Mouse (Mus musculus): Measurements from ENCODE around the gene Cdk11b. TPM values are rescaled to one million over a fixed set of nuclear protein-coding genes. Genes with fewer than 3 reads are reported as not detected.

The Cdk11b gene
- polyA plus RNA-seq, 1 experiment from 2014 or later: 56.3 TPM

DNA sequence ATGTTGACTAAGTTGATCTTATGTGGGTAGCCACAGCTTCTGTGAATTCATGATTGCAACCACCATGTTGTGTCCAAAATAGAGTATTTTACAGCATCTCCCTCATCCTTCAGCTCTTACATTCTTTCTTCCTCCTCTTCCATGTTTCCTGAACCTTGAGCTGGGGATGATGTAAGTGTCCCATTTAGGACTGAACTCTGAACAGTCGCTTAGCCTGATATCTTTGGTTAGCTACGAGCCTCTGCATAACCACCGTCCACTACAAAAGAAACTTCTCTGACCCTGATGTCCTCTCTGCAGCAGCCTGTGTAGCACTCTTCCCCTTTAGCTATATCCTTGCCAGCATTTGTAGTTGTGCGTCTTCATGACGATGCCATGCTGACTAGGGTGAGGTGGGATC is 21.1 kb downstream of the Cdk11b start:
- Histone ChIP-seq H3K27me3 (ENCODE audit: insufficient read depth, low read length) (no peaks in the 10 kb centered on the region), H3K4me2 (no peak overlapping the region), H3K4me3 (ENCODE audit: low read depth, low read length) (no peak overlapping the region), H3K27ac (ENCODE audit: low read depth) (no peak overlapping the region), H3K36me3 (ENCODE audit: insufficient read depth) (peaks cover 91% of the 10 kb centered on the region), H3K9me3 (ENCODE audit: low read depth, low read length) (no peaks in the 10 kb centered on the region), H3K9ac (no peak overlapping the region), H3K4me1 (ENCODE audit: insufficient read depth) (no peaks in the 10 kb centered on the region)
- TF ChIP-seq CTCF (IDR thresholded peaks at IDR 0.05; ENCODE audit: low read depth): no peak
- DNase-seq (no peak), ATAC-seq (ENCODE audit: insufficient read depth) (no peak)
- WGBS: 92% methylated on average over 5 of the region's 5 CpGs

DNA sequence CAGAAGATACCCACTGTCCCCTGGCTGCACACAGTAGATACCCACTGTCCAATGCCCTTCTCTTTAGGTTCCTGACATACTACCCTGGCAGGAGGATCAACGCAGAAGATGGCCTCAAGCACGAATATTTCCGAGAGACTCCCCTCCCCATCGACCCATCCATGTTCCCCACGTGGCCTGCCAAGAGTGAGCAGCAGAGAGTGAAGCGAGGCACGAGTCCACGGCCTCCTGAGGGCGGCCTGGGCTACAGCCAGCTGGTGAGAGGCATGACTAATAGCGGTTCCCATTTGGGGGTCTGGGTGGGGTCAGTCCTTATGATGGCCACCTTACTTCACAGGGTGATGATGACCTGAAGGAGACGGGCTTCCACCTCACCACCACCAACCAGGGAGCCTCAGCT is 24.7 kb downstream of the Cdk11b start:
- H3K4me3 ChIP-seq (ENCODE audit: low read depth, low read length): no peak overlapping the region
- H3K4me1 ChIP-seq (ENCODE audit: insufficient read depth): peaks cover 4% of the 10 kb centered on the region; the same call in 1 of the 2 replicates
- no peak for DNase-seq
- no peak overlapping the region for H3K27ac ChIP-seq (ENCODE audit: low read depth)
- H3K9me3 ChIP-seq (ENCODE audit: low read depth, low read length): no peaks in the 10 kb centered on the region
- H3K36me3 ChIP-seq (ENCODE audit: insufficient read depth): peaks cover 67% of the 10 kb centered on the region
- peaks cover 6% of the 10 kb centered on the region; the same call in 1 of the 2 replicates for H3K27me3 ChIP-seq (ENCODE audit: insufficient read depth, low read length)
- no peak overlapping the region for H3K4me2 ChIP-seq
- TF ChIP-seq CTCF (IDR thresholded peaks at IDR 0.05; ENCODE audit: low read depth): no peak
- WGBS: 91% methylated on average over 11 of the region's 11 CpGs
- no peak for ATAC-seq (ENCODE audit: insufficient read depth)
- H3K9ac ChIP-seq: no peak overlapping the region

GRCm38 (mm10) chr4:155651553-155652269 is 27.1 kb downstream of the Cdk11b start:
- peak; percentile 29; the same call in 1 of the 2 replicates for ATAC-seq (ENCODE audit: insufficient read depth)
- WGBS: 46% methylated on average over 15 of the region's 15 CpGs
- TF ChIP-seq CTCF (IDR thresholded peaks at IDR 0.05; ENCODE audit: low read depth): no peak
- Histone ChIP-seq H3K9me3 (ENCODE audit: low read depth, low read length) (no peaks in the 10 kb centered on the region), H3K27me3 (ENCODE audit: insufficient read depth, low read length) (peaks cover 18% of the 10 kb centered on the region; the same call in 1 of the 2 replicates), H3K4me2 (peak overlapping the region; percentile 91), H3K9ac (peak overlapping the region; percentile 23; the same call in 1 of the 2 replicates), H3K4me3 (ENCODE audit: low read depth, low read length) (peak overlapping the region; percentile 48), H3K36me3 (ENCODE audit: insufficient read depth) (peaks cover 55% of the 10 kb centered on the region), H3K27ac (ENCODE audit: low read depth) (peak overlapping the region; percentile 55), H3K4me1 (ENCODE audit: insufficient read depth) (peaks cover 12% of the 10 kb centered on the region; the same call in 1 of the 2 replicates)
- DNase-seq: peak; percentile 71

- H3K4me2 ChIP-seq: peak overlapping the region; percentile 91
- ATAC-seq (ENCODE audit: insufficient read depth) (no peak), DNase-seq (peak; percentile 44)
- no peaks in the 10 kb centered on the region for H3K9me3 ChIP-seq (ENCODE audit: low read depth, low read length)
- peaks cover 48% of the 10 kb centered on the region for H3K36me3 ChIP-seq (ENCODE audit: insufficient read depth)
- H3K27ac ChIP-seq (ENCODE audit: low read depth): peak overlapping the region; percentile 60
- H3K27me3 ChIP-seq (ENCODE audit: insufficient read depth, low read length): peaks cover 18% of the 10 kb centered on the region; the same call in 1 of the 2 replicates
- no peak for TF ChIP-seq CTCF (IDR thresholded peaks at IDR 0.05; ENCODE audit: low read depth)
- 20% methylated on average over 36 of the region's 36 CpGs for WGBS
- H3K9ac ChIP-seq: peak overlapping the region; percentile 63
- peak overlapping the region; percentile 48 for H3K4me3 ChIP-seq (ENCODE audit: low read depth, low read length)
- H3K4me1 ChIP-seq (ENCODE audit: insufficient read depth): peaks cover 12% of the 10 kb centered on the region; the same call in 1 of the 2 replicates
These were observed 27.8 kb downstream of the Cdk11b start for GRCm38 (mm10) chr4:155652283-155653085.

DNA sequence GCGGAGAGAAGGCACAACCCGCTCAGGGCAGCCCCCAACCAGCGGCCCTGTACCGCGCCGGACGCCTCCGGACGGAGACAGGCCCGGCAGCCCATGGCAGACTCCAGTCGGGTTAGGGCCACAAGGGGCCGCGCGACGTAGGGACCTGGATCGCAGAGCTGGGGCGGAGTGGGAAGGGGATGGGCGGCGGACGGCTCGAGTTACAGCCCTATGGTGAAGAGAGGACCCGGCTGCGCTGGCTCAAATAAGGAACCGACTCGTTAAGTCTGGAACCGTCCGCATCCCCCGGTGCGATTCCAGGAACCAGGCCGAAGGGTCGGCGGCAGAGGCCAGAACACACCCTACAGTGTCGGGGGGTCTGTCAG is 28.4 kb downstream of the Cdk11b start, which contains the start of gene Mmp23:
Mmp23 (minus strand) TSS at position 299 of the 365 bp plus-strand sequence.
- H3K4me3 ChIP-seq (ENCODE audit: low read depth, low read length): peak within 1 kb of the TSS; percentile 48
- peaks cover 18% of the 10 kb centered on the region; the same call in 1 of the 2 replicates for H3K27me3 ChIP-seq (ENCODE audit: insufficient read depth, low read length)
- H3K9ac ChIP-seq: peak within 1 kb of the TSS; percentile 63
- peak; percentile 86 for DNase-seq
- TF ChIP-seq CTCF (IDR thresholded peaks at IDR 0.05; ENCODE audit: low read depth): peak; percentile 23; the same call in 1 of the 2 replicates
- H3K4me1 ChIP-seq (ENCODE audit: insufficient read depth): peaks cover 12% of the 10 kb centered on the region; the same call in 1 of the 2 replicates
- no peaks in the 10 kb centered on the region for H3K9me3 ChIP-seq (ENCODE audit: low read depth, low read length)
- H3K36me3 ChIP-seq (ENCODE audit: insufficient read depth): peaks cover 42% of the 10 kb centered on the region
- under 1% methylated on average over 33 of the region's 33 CpGs for WGBS
- peak; percentile 76 for ATAC-seq (ENCODE audit: insufficient read depth)
- H3K27ac ChIP-seq (ENCODE audit: low read depth): peak within 1 kb of the TSS; percentile 60
- H3K4me2 ChIP-seq: peak within 1 kb of the TSS; percentile 91

- peak; percentile 51 for TF ChIP-seq CTCF (IDR thresholded peaks at IDR 0.05; ENCODE audit: low read depth)
- Histone ChIP-seq H3K27me3 (ENCODE audit: insufficient read depth, low read length) (peaks cover 18% of the 10 kb centered on the region; the same call in 1 of the 2 replicates), H3K9me3 (ENCODE audit: low read depth, low read length) (no peaks in the 10 kb centered on the region), H3K4me3 (ENCODE audit: low read depth, low read length) (peak overlapping the region; percentile 48), H3K36me3 (ENCODE audit: insufficient read depth) (peaks cover 38% of the 10 kb centered on the region), H3K27ac (ENCODE audit: low read depth) (peak overlapping the region; percentile 60; the same call in 1 of the 2 replicates), H3K4me1 (ENCODE audit: insufficient read depth) (peaks cover 12% of the 10 kb centered on the region; the same call in 1 of the 2 replicates), H3K9ac (peak overlapping the region; percentile 63), H3K4me2 (peak overlapping the region; percentile 91)
- 3% methylated on average over 31 of the region's 31 CpGs for WGBS
- DNase-seq: peak; percentile 74
- peak; percentile 29 for ATAC-seq (ENCODE audit: insufficient read depth)
These were observed 29.0 kb downstream of the Cdk11b start for GRCm38 (mm10) chr4:155653451-155654182.
